Mouse (Mus musculus): ENCODE measurements around the gene Ccm2l.

Gene Ccm2l

DNA sequence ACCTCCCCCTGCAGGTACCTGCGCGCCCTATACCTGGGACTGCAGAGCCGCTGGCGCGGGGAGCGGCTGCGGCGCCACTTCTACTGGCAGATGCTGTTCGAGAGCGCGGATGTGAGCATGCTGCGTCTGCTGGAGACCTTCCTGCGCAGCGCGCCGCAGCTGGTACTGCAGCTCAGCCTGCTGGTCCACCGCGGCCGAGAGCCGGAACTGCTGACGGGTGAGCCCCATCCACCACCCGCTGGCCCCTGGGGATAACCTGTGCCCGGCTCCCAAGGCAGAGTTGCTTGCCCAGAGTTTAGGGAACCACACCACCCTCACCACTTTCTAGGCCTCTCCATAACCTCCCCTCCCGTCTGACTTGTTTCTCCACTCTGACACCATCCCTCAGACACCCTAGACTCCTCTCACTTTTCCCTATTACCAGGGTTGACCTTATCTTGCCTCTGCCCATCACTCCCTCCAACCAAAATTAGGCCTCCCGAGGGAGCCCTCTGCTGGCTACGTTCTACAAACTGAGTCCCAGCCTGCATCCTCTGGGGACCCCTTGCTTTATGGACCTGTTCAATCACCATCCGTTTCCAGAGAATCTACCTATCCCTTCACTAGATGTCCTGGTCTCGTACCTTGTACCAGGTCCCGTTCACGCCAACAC is 12.9 kb upstream of the Ccm2l start:
- DNase-seq (ENCODE audit: low read depth, low spot score), result no peak

DNA sequence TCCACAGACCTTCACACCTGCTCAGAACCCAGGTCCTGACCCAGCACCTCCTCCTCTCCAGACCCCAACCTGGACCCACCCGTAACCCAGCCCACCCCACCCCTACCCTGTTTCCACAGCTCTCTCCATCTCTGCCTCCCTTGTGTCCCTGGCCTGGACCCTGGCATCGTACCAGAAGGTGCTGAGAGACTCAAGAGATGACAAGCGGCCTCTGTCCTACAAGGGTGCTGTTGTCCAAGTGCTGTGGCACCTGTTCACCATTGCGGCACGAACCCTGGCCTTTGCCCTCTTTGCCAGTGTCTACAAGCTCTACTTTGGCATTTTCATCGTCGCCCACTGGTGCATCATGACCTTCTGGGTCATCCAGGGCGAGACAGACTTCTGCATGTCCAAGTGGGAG is 11.9 kb upstream of the Ccm2l start:
- DNase-seq (ENCODE audit: low read depth, low spot score), result no peak

DNA sequence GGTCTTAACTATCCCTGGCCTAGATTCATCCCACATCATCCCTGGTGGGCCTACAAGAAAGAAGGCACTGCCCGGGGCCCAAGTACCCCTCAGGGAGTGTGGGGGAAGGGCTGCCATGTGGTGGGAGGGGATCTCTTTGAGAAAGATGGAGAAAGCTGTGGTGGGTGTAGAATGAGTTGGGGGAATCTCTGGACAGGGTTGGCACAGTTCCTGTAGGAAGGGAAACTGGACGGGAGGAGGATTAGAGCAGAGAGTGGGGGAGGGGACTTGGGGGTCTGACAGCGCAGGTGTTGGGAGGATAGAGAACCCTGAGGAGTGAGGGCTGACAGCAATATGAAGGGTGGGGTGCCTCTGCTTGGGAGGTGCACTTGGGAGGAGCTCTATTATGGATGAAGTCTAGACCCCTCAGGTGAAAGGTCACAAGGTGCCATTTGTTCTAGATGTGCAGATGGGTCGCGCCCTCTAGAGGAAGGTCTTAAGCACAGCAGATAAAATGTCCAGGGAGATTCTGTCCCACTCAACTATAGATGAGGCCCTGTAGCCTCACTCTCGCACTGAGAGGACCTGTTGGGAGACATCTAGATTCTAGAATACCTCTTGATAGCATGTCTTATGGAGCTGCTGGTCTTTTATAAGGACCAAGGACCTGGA is 10.4 kb upstream of the Ccm2l start:
- no peak for DNase-seq (ENCODE audit: low read depth, low spot score)

DNA sequence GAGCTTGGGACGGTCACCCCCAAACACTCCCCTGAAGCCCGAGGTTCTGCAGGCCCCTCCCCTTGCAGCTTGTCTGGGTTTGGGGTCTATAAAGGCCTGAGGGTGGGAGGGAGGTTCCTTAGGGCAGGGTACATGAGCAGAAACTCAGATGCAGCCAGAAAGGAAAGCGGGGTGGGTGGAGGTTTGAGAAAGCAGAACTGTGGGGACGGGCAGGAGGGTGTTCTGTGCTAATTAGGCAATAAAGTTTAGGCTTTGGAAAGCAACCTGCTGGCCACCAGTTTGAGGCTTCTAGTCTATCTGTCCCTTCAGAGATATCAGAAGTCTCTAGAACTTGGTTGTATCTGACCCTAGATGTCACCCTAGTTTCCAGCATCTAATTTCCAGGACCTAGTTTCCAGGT is 7.4 kb upstream of the Ccm2l start:
- no peak for DNase-seq (ENCODE audit: low read depth, low spot score)

DNA sequence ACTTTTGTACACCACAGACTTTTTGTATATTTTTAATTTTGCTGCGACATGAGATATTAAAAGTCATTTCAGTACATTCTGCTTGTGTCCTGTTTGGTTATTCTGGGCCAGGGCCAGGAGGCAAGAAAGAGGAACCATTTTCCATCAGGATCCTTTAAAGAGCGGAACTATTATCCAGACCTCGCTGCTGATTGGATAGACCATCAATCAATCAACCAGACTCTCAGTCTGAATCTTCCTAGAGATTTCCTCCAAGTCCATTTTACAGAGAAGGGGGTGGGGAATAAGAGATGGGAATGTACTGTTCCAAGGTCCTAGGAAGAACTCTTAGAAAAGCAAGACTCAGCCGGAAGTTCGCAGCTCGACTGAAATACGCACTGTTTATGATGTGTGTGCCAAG is 5.5 kb upstream of the Ccm2l start:
- DNase-seq (ENCODE audit: low read depth, low spot score), result no peak

- DNase-seq (ENCODE audit: low read depth, low spot score), result no peak
These were observed 2.4 kb upstream of the Ccm2l start for GRCm38 (mm10) chr2:153063394-153063793.

- DNase-seq (ENCODE audit: low read depth, low spot score), result no peak
These were observed 1.4 kb upstream of the Ccm2l start for GRCm38 (mm10) chr2:153064190-153064970.

DNA sequence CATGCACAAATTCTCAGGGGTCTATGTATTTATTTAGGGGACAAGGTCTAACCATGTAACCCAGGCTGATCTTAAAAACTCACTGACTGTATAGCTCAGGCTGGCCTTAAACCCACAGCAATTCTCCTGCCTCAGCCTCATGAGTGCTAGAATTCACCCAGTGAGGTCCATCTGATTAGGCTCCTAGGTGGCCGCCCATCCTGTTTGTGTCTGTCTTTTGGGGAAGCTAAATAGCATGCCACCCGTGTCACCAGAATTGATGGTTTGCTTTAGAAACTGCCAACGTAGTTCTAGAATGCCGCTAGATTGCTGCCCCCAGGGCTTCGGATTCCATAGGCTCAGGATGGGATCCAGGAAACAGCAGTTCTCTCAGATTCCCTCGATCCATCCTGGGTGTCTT is 1.2 kb downstream of the Ccm2l start:
- no peak for DNase-seq (ENCODE audit: low read depth, low spot score)

GRCm38 (mm10) chr2:153070762-153071490 is 5.2 kb downstream of the Ccm2l start:
- no peak for DNase-seq (ENCODE audit: low read depth, low spot score)

GRCm38 (mm10) chr2:153071491-153072184 is 5.9 kb downstream of the Ccm2l start:
- DNase-seq (ENCODE audit: low read depth, low spot score), result no peak

DNA sequence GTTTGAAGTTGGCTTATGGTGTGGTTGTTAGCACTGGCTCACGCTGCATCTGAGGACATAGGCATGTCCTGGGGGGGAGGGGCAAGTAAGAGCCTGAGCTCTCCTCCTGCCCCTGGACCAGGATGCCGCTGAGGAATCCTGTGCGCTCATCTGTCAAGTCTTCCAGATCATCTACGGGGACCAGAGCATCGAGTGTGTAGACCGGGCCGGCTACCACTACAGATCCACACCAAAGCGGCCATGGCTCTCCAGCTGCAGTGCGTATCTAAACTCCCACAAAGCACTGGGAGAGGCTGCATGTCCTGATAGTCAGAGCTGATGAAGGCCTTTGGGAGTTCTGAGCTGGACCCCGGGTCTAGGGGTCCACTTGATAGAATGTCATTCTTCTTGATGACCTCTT is 8.9 kb downstream of the Ccm2l start:
- no peak for DNase-seq (ENCODE audit: low read depth, low spot score)

DNA sequence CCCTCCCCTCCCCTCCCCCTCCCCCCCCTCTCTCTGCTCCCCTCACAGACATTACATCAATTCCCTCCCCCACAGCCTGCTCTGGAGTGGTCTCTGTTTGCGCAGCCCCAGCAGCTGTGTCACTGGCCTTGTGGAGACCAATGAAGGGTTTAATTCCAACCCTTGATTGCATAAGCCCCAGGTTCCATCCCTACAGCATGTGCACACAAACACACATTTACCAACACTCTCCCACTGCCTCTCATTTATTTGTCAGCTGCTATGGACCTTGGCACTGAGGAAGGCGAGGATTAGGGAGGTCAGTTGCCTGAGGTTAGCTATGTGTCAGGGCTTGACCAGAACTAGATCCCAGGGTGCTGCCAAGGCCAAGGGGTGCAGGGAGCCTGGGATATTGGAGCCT is 10.2 kb downstream of the Ccm2l start:
- DNase-seq (ENCODE audit: low read depth, low spot score), result no peak

DNA sequence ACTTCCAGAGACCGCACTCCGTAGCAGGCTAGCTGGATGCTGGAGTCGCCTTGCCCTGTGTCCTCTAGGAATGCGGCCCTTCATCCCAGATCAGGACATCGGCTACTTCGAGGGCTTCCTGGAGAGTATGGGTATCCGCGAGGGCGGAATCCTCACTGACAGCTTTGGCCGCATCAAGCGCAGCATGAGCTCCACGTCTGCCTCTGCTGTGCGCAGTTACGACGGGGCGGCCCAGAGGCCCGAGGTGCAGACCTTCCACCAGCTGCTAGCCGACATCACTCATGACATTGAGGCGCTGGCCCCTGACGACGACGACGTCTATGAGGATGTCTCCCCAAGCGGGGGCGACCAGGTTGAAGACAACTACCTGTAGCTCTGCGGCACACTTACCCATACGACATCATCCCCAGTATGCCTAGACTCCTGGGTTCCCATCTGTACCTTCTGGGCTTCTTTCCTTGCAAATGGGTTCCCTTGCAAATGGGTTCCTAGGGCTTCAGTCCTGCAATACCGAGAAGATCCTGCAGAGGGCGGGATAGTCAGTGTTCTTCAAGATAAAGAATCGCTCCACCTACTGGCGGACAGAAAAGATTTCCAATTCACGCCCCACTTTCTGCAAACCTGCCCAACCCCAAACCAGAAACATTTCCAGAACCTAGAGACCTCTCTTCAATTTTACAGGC is 15.2 kb downstream of the Ccm2l start:
- DNase-seq (ENCODE audit: low read depth, low spot score), result peak; percentile 49

DNA sequence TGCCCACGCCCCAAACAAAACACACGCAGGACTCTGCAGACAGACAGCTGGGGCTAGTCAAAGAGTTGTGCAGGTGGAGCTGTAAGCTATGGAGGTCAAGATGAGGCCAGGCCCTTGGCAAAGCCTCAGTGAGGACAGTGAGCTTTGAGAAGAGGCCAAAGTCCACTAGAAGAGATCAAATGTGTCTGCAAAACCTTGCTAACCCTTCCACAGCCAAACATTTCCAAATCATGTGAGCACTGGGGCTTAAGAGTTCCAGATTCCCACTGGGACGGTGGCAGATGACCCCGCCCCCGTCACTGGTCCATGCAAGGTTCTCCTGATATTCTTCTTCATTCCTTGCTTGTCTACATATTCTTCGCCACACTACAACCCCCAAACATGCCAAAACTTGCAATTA is 16.1 kb downstream of the Ccm2l start:
- DNase-seq (ENCODE audit: low read depth, low spot score), result no peak

GRCm38 (mm10) chr2:153083275-153083674 is 17.5 kb downstream of the Ccm2l start:
- no peak for DNase-seq (ENCODE audit: low read depth, low spot score)

- DNase-seq (ENCODE audit: low read depth, low spot score), result no peak
These were observed 18.1 kb downstream of the Ccm2l start for GRCm38 (mm10) chr2:153083824-153084223.

DNA sequence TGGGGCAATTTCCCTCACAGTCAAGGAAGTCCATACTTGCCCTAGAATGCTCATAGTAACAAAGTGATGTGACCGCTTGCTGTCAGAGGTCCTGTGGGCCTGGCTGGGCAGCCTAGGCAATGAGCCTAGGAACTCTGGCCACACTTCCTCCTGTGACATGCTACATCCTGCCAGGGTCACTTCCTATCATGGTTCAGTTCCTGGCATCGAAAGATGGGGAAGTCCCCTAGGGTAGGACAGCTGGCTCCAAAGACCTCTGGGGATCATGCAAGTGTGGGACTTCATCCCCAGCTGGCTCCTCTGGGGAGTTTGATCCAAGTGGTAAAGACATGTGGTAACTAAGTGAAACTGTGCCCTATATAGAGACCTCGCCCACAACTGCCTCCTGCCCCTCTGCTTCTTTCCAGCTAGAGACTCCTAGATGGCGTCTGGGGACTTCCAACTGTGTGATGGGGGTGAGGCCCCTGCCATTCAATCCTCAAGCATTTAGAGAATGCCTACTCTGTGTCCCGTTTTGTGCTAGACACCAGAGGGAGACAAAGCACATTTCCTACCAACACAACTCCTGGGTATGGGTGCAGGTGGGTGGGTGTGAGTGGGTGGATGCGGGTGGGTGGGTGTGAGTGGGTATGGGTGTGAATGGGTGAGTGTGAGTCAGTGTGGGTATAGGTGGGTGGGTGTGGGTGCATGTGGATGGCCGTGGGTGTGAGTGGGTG is 18.7 kb downstream of the Ccm2l start:
- no peak for DNase-seq (ENCODE audit: low read depth, low spot score)

DNA sequence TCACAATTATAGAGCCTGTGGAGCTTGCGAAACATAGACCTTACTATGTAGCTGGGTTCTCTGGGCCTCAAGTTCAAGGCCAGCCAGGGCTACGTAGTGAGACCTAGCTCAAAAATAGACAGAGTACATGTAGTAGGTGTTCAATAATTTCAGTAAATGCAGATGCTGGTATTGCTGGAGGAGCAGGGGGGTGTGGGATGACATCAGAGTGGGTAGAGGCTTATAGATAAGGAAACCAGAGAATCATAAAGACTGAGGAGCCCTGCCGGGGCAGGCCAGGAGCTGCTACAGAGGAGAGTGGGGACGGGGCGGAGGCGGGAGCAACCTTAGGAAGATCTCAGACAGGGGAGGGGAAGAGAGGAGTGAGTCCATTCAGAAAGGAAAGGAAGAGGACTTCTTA is 19.8 kb downstream of the Ccm2l start:
- DNase-seq (ENCODE audit: low read depth, low spot score), result no peak

GRCm38 (mm10) chr2:153086166-153086565 is 20.4 kb downstream of the Ccm2l start:
- no peak for DNase-seq (ENCODE audit: low read depth, low spot score)

DNA sequence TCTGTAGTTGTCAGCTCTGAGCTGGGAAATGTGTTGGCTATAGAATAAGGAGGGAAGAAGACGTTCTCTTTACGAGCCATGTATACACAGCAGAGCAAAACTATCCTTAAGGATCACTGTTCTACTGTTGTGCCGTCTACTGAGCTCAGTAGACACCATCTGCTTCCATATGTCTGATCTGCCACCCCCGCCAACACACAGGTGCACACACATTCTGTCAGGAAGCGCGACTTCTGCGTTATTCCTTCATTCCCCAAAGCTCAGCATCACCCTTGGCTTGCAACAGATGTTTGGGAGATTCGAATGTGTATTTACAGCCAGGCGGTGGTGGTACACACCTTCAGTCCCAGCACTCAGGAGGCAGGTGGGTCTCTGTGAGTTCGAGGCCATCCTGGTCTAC is 21.3 kb downstream of the Ccm2l start:
- no peak for DNase-seq (ENCODE audit: low read depth, low spot score)
